Mouse (Mus musculus): Measurements from ENCODE around the gene Adam25. TPM values are rescaled to one million over a fixed set of nuclear protein-coding genes. Genes with fewer than 3 reads are reported as not detected.
"Not testable (repeated sequence)": the region's sequence is repeated elsewhere in the genome, so short reads cannot be mapped to it uniquely, and the experiment has no call there.

Adam25 gene
- polyA plus RNA-seq (2014; fragmentation: Nextera tagmentation; extraction: Ambion mirVana): not detected in 2 replicates

- ATAC-seq (ENCODE audit: insufficient read depth); H3K27ac ChIP-seq (ENCODE audit: low read depth); H3K9ac ChIP-seq; H3K4me3 ChIP-seq (ENCODE audit: low read depth, low read length); H3K9me3 ChIP-seq (ENCODE audit: low read depth, low read length); H3K36me3 ChIP-seq (ENCODE audit: insufficient read depth); H3K4me2 ChIP-seq; DNase-seq; H3K4me1 ChIP-seq (ENCODE audit: insufficient read depth); H3K27me3 ChIP-seq (ENCODE audit: insufficient read depth, low read length): not testable (repeated sequence)
- WGBS: 52% methylated on average over 1 of the region's 1 CpGs
Observed at GRCm38 (mm10) chr8:40751908-40752307, at the start of gene Adam25. Gene Adam25 (plus strand): TSS chr8:40752208.

- not testable (repeated sequence) for H3K4me3 ChIP-seq (ENCODE audit: low read depth, low read length); H3K9me3 ChIP-seq (ENCODE audit: low read depth, low read length); ATAC-seq (ENCODE audit: insufficient read depth); H3K36me3 ChIP-seq (ENCODE audit: insufficient read depth); DNase-seq; H3K4me1 ChIP-seq (ENCODE audit: insufficient read depth); H3K9ac ChIP-seq; H3K4me2 ChIP-seq; H3K27me3 ChIP-seq (ENCODE audit: insufficient read depth, low read length); H3K27ac ChIP-seq (ENCODE audit: low read depth)
- 83% methylated on average over 4 of the region's 4 CpGs for WGBS
Observed at GRCm38 (mm10) chr8:40715406-40715805, 36.6 kb upstream of the Adam25 start.

- no peak overlapping the region for H3K4me2 ChIP-seq
- no peaks in the 10 kb centered on the region for H3K9me3 ChIP-seq (ENCODE audit: low read depth, low read length)
- no peak overlapping the region for H3K4me3 ChIP-seq (ENCODE audit: low read depth, low read length)
- TF ChIP-seq CTCF (IDR thresholded peaks at IDR 0.05; ENCODE audit: low read depth): no peak
- H3K9ac ChIP-seq: no peak overlapping the region
- H3K36me3 ChIP-seq (ENCODE audit: insufficient read depth): no peaks in the 10 kb centered on the region
- no peak overlapping the region for H3K27ac ChIP-seq (ENCODE audit: low read depth)
- WGBS: 83% methylated on average over 7 of the region's 7 CpGs
- no peak for ATAC-seq (ENCODE audit: insufficient read depth)
- no peaks in the 10 kb centered on the region for H3K4me1 ChIP-seq (ENCODE audit: insufficient read depth)
- no peaks in the 10 kb centered on the region for H3K27me3 ChIP-seq (ENCODE audit: insufficient read depth, low read length)
- DNase-seq: no peak
Observed at GRCm38 (mm10) chr8:40715986-40716385, 36.0 kb upstream of the Adam25 start.

- no peak for ATAC-seq (ENCODE audit: insufficient read depth)
- no peaks in the 10 kb centered on the region for H3K9me3 ChIP-seq (ENCODE audit: low read depth, low read length)
- no peak overlapping the region for H3K27ac ChIP-seq (ENCODE audit: low read depth)
- H3K4me3 ChIP-seq (ENCODE audit: low read depth, low read length): no peak overlapping the region
- no peaks in the 10 kb centered on the region for H3K27me3 ChIP-seq (ENCODE audit: insufficient read depth, low read length)
- H3K9ac ChIP-seq: no peak overlapping the region
- no peak for TF ChIP-seq CTCF (IDR thresholded peaks at IDR 0.05; ENCODE audit: low read depth)
- no peaks in the 10 kb centered on the region for H3K36me3 ChIP-seq (ENCODE audit: insufficient read depth)
- H3K4me2 ChIP-seq: no peak overlapping the region
- no peaks in the 10 kb centered on the region for H3K4me1 ChIP-seq (ENCODE audit: insufficient read depth)
- no peak for DNase-seq
Observed at GRCm38 (mm10) chr8:40783320-40783719, 31.3 kb downstream of the Adam25 start.

- not testable (repeated sequence) for H3K4me3 ChIP-seq (ENCODE audit: low read depth, low read length); H3K27me3 ChIP-seq (ENCODE audit: insufficient read depth, low read length); H3K4me2 ChIP-seq; H3K9me3 ChIP-seq (ENCODE audit: low read depth, low read length); ATAC-seq (ENCODE audit: insufficient read depth); H3K36me3 ChIP-seq (ENCODE audit: insufficient read depth); H3K4me1 ChIP-seq (ENCODE audit: insufficient read depth); H3K9ac ChIP-seq; DNase-seq; H3K27ac ChIP-seq (ENCODE audit: low read depth)
- WGBS: 73% methylated on average over 1 of the region's 1 CpGs
Observed at GRCm38 (mm10) chr8:40792973-40793372, 41.0 kb downstream of the Adam25 start, which contains the start of gene Adam20. Gene Adam20 (plus strand): TSS chr8:40793273.

GRCm38 (mm10) chr8:40803379-40804079, 51.5 kb downstream of the Adam25 start:
- Histone ChIP-seq H3K4me1 (ENCODE audit: insufficient read depth) (no peaks in the 10 kb centered on the region), H3K9me3 (ENCODE audit: low read depth, low read length) (no peaks in the 10 kb centered on the region), H3K36me3 (ENCODE audit: insufficient read depth) (no peaks in the 10 kb centered on the region), H3K9ac (no peak overlapping the region), H3K27ac (ENCODE audit: low read depth) (no peak overlapping the region), H3K4me3 (ENCODE audit: low read depth, low read length) (no peak overlapping the region), H3K4me2 (no peak overlapping the region), H3K27me3 (ENCODE audit: insufficient read depth, low read length) (no peaks in the 10 kb centered on the region)
- no peak for DNase-seq
- no peak for TF ChIP-seq CTCF (IDR thresholded peaks at IDR 0.05; ENCODE audit: low read depth)
- no peak for ATAC-seq (ENCODE audit: insufficient read depth)
- WGBS: 71% methylated on average over 2 of the region's 2 CpGs

Other genes starting within 250 kb of the Adam25 start
- gene Adam24, start 77.1 kb upstream of the Adam25 start, polyA plus RNA-seq (2014; fragmentation: Nextera tagmentation; extraction: Ambion mirVana): not detected in 2 replicates
- gene Adam20, start 41.1 kb downstream of the Adam25 start, polyA plus RNA-seq (2014; fragmentation: Nextera tagmentation; extraction: Ambion mirVana): not detected in 2 replicates
- gene Adam39, start 70.8 kb downstream of the Adam25 start, polyA plus RNA-seq (2014; fragmentation: Nextera tagmentation; extraction: Ambion mirVana): not detected in 2 replicates